Mouse (Mus musculus) kidney, adult 11 months (tissue): ENCODE results near the gene Med17.
A peak's percentile ranks its signal among the peaks of the same experiment; 100 is the strongest.

ENCODE experiments used
- DNase-seq: peaks from one replicate; pipeline ENCODE4 v3.0.0; 2022

Med17 gene

DNA sequence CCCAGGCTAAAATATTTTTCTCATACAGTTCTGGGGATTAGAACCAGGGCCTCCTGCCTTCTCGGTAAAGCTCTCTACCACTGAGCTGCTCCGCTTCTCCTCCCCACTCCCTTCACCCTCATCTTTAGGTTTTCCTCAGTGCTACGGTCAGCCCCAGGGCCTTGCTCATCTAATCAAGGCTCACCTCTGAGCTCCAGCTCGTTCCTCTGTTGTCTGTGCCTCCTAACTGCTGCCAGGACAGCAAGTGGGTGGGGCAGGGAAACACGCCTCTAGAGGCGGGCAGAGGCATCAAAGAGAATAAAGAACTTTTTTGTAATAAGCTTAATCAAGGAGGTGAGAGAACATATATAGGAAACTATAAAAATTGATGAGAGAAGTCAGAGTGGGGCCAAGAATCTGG lies 8.1 kb upstream of the Med17 start:
- no peak for DNase-seq

DNA sequence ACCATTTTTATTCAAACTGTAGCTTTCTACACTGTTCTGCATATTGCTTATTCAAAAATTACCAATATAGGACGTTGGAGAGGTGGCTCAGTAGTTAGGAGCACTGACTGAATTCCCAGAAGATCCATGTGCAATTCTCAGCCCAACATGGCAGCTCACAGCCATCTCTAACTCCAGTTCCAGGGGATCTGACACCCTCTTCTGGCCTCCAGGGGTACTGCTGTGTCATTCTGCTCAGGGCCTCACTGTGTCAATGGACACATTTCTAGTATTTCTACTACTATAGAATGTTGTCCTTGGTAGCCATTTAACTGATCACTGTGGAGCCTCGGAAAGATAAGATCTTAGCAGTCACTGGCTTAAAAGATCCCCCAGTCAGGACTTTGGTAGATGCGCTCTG lies 5.7 kb upstream of the Med17 start:
- DNase-seq, result no peak

DNA sequence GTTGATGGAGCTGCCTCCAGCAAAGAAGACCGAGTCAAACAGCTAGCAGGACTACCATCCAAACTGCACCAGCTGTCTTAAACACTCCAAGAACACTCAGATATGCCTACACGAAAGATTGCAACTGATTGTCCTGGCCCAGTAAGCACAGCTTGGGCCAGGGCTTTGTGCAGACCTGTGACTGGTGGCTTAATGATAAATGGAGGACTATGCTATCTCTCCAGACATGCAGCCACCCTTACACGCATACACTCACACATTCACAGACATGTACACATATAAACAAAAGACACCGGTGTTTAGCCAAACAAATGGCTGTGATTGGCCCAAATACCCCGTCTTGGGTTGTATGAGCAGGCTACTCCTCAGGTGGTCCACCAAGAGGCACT lies 754 bp upstream of the Med17 start:
- no peak for DNase-seq

DNA sequence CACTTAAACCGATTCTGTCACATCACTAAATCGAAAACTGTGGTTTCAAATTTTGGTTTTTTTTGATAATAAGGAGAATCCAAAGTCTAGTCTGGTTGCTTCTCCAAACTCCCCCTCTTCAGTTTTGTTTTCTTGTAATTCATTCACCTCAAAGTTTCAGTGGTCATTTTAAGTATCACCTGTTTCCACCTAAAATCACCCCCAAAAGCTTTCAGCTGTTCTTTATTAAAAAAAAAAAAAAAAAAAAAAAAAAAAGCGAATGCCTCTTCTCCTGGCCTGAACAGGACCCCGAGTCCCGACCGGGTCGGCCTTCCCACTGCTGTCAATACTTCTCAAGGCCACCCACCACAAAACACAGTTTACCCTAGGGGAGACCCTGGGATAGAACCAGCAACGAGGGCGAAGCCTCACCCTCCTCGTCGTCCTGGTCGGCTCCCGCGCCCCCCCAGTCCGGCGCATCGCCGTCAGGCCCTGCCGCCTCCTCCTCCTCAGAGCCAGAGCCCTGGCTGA lies 537 bp downstream of the Med17 start:
- no peak for DNase-seq

DNA sequence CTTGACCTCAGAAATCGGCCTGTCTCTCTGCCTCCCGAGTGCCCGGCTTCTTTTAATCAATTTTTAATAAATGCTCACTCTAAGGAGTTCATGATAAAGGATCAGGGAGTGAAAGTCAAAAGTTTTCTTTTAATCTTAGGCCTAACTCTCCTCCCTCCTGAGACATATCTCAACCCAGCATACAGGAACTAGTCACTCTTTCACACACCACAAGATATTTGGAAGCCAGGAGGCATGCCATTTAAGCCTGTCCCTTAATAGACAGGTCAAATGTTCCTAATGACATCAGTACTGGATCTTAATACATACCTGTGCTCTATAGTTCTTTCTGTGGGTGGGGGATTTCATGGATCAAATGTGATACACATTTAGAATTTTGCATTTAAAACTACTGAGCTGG lies 1.4 kb downstream of the Med17 start:
- no peak for DNase-seq

GRCm38 (mm10) chr9:15276855-15277254 lies 2.9 kb downstream of the Med17 start:
- DNase-seq, result no peak

GRCm38 (mm10) chr9:15273981-15274380 lies 5.8 kb downstream of the Med17 start:
- DNase-seq, result no peak

DNA sequence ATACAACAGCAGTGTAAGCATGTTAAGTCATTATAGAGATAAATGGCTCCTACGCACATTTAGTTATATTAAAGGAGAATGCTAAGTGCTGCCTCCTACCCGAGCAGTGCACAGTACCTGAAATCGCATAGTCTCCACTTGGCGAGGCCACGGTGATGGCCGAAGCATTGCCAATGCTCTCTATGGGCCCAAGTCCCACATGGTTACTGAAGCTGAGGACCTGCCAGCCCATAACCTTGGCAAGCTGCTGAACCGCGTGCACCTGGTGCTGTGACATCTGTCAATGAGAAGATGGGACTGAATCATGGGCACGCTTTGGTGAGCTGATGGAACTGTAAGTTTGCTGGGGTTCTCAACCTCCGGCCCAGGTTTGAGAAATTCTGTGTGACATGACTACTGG lies 16.2 kb downstream of the Med17 start:
- DNase-seq, result no peak

- DNase-seq, result no peak
Observed at GRCm38 (mm10) chr9:15261980-15262379, 17.8 kb downstream of the Med17 start.

DNA sequence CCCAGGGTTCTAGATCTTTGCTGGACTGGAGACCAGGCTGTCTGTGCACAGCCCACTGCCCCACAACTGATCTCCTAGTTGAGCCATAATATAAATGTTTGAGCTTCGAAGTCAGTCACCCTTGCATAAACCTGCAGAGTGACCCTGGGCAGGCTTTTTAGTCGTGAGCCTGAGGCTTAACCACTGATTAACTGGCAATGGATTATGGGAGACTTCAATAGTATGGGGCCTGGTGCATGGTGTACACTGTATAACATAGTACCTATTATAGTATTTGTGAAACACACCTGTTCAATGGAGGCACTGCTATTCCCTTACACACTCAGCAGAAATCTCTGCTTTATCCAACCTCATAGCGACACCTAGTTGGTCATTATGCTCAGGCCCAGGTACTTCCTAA lies 23.5 kb downstream of the Med17 start:
- DNase-seq, result no peak

DNA sequence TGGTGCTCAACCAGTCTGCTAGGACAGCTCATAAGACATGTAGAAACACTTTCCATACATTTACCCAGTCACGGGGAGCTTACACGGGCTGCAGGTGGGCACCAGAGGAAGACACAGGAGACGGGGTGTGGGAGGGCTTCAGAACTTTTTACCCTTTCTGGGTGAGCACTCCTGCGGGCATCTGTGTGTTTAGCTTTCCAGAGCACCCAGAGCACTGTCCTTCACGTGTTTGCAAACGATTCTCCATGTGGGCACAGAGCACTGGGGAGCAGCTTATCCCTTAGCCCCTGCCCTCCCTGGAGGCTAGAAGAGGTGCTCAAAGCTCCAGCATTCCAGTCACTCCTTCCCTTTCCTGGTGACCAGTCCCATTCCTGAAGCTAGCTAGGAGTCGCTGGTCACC lies 25.2 kb downstream of the Med17 start:
- peak; percentile 61 for DNase-seq

- DNase-seq, result peak; percentile 89
Observed at GRCm38 (mm10) chr9:15252196-15252595, 27.5 kb downstream of the Med17 start.

GRCm38 (mm10) chr9:15250376-15250775 lies 29.4 kb downstream of the Med17 start:
- DNase-seq, result no peak

GRCm38 (mm10) chr9:15245319-15246075 lies 34.2 kb downstream of the Med17 start:
- DNase-seq, result peak; percentile 51

DNA sequence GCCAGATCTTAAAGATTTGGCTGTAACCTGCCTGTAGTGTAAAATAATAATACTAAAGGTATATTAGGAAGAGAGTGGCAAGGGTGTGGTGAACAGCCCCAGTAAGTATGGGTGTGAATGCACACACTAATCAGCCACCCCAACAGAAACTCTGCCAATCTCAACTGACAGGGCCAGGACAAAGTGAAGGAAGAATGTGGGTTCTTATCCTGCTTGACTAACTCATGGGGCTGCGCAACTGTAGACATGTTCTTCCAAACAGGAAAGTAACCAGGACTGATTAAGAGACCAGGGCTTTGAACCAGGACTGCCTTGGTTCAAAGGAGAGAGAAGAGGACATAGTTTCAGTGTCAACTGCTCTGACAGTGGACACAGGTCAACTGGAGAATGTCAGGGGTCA lies 37.6 kb downstream of the Med17 start:
- peak; percentile 4 for DNase-seq

DNA sequence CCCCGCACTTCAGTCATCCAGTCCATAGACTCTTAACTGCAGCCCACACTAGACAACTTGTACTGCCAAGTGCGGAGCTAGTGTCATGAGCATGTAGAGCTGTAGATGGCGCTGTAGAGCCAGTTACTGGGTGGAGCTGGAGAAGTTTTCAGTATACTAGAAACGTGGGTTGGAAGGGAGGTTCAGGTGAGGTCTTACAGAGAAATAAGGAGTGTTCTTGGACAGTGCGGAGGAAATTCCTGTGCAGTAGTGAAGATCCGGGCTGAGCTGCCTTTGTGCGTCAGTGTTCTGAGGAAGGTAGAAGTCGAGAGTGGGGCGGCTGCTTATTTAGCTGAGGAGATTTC lies 38.2 kb downstream of the Med17 start:
- peak; percentile 77 for DNase-seq

DNA sequence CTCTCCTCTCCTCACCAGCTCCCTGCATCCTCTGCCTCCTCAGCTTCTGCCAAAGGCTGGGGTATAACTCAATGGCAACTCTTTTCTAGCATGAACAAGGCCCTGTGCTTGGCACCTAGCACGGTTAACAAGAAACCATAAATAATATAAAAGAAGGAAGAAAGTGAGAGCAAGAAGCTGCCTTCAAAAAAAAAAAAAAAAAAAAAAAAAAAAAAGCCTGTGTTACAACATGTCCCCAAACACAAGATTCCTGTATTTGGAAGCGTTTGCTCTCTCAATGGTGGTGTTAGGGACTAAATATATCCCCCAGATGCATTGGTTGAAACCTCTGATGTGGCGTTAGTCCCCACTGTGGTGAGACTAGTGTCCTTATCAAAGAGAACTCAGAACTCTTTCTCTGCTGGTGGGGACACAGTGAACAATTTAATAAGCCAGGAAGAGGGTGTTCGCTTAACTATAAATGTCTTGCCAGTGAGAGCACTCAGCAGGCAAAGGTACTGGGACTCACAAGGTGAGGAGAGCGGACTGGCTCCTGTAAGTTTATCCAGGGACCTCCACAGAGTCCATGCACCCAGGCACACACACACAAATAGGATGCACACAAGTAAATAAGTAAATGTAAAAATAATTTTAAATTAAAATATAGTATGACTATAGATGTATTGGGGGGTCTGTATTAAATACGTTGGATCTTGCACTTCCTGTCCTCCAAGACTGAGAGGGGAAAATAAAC lies 38.7 kb downstream of the Med17 start:
- DNase-seq, result no peak

DNA sequence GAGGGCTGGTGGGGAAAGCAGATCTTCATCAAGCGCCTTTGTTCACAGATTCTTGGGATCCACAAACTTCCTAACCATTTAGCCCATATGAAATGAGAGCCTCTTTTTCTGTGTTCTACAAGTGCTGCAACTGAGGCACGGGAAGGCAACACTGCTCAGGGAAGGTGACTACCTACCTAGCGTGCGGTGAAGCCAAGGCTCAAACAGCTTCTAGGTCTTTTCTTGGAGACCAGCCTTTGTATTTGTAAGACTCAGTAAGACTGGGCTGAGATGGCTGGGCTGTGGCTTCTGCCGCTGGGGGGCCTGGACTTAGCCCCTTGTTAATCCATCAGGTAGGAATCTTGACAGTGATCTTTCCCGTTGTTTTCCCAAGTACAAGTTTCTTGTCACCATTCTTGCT lies 39.7 kb downstream of the Med17 start:
- DNase-seq, result no peak

GRCm38 (mm10) chr9:15239042-15239925 lies 40.4 kb downstream of the Med17 start, which contains the start of gene Vstm5:
Gene Vstm5, plus strand, starts transcription at chr9:15239045.
- DNase-seq, result no peak

- DNase-seq, result no peak
Observed at GRCm38 (mm10) chr9:15238297-15238990, 41.3 kb downstream of the Med17 start.

- no peak for DNase-seq
Observed at GRCm38 (mm10) chr9:15237516-15238296, 42.0 kb downstream of the Med17 start.

- no peak for DNase-seq
Observed at GRCm38 (mm10) chr9:15235986-15236385, 43.7 kb downstream of the Med17 start.
